ENCODE assay signal across 20 mouse cellular contexts in genomic region chr16:57553235-57553634, GRCm38 (mm10). TPM values are rescaled to one million over a fixed set of nuclear protein-coding genes. Genes with fewer than 3 reads are reported as not detected.
DNase-seq lines count a peak whose midpoint lies in the region; ATAC-seq and TF ChIP-seq lines count a peak whose summit lies in the region.
"Had no signal": no experiment of that assay in that cellular context is flagged by ENCODE, and none has a peak within 500 bp of the region (broad histone marks: within the 10 kb centered on the region; RNA-seq: fewer than 3 reads in every experiment).

No protein-coding gene starts in this region.

- peaks cover 24% of the 10 kb centered on the region for H3K4me1 ChIP-seq in heart, embryonic 16.5 days (ENCODE audit: control insufficient read depth, insufficient read depth, low read length)
- peaks cover 14% of the 10 kb centered on the region for H3K4me1 ChIP-seq in heart, embryonic 10.5 days
- H3K4me1 ChIP-seq in embryonic fibroblast, embryonic 13.5 days (ENCODE audit: control insufficient read depth, insufficient read depth, low read length): peaks cover 33% of the 10 kb centered on the region
- peaks cover 12% of the 10 kb centered on the region for H3K4me1 ChIP-seq in intestine, embryonic 15.5 days (replicated peaks)
- H3K4me1 ChIP-seq in midbrain, embryonic 13.5 days (replicated peaks): peaks cover 4% of the 10 kb centered on the region; the same call in 1 of the 2 replicates

- H3K79me2 ChIP-seq in myocyte (ENCODE audit: control insufficient read depth, insufficient read depth): peaks cover 98% of the 10 kb centered on the region

- H3K36me3 ChIP-seq in heart, embryonic 16.5 days (ENCODE audit: control insufficient read depth, insufficient read depth): peaks cover 4% of the 10 kb centered on the region; the same call in 1 of the 2 replicates
- peaks cover 8% of the 10 kb centered on the region for H3K36me3 ChIP-seq in heart, embryonic 10.5 days
- no peaks in the 10 kb centered on the region; the same call in 1 of the 2 replicates for H3K36me3 ChIP-seq in intestine, embryonic 15.5 days
- H3K36me3 ChIP-seq in myocyte (ENCODE audit: control insufficient read depth, insufficient read depth): peaks cover 24% of the 10 kb centered on the region
- no peaks in the 10 kb centered on the region for H3K36me3 ChIP-seq in midbrain, embryonic 13.5 days
- H3K36me3 ChIP-seq: forebrain, embryonic 10.5 days; forebrain, embryonic 15.5 days; hindbrain, embryonic 10.5 days had no signal

- H3K4me2 ChIP-seq in heart, embryonic 16.5 days (ENCODE audit: low read depth, low read length): peak overlapping the region; percentile 62; the same call in 1 of the 2 replicates
- H3K4me2 ChIP-seq in intestine, embryonic 15.5 days (replicated peaks): no peak overlapping the region
- peak overlapping the region; percentile 76 for H3K4me2 ChIP-seq in myocyte (ENCODE audit: low read depth)
- H3K4me2 ChIP-seq in midbrain, embryonic 13.5 days (replicated peaks): no peak overlapping the region
- H3K4me2 ChIP-seq: forebrain, embryonic 15.5 days; heart, embryonic 12.5 days; hindbrain, embryonic 14.5 days had no signal

- H3K9me3 ChIP-seq in heart, embryonic 16.5 days (replicated peaks; ENCODE audit: control insufficient read depth, low read length): no peaks in the 10 kb centered on the region
- H3K9me3 ChIP-seq in heart, embryonic 10.5 days: no peaks in the 10 kb centered on the region
- H3K9me3 ChIP-seq in intestine, embryonic 15.5 days: no peaks in the 10 kb centered on the region
- no peaks in the 10 kb centered on the region for H3K9me3 ChIP-seq in midbrain, embryonic 13.5 days
- H3K9me3 ChIP-seq: embryonic facial prominence, embryonic 10.5 days; forebrain, embryonic 10.5 days; forebrain, embryonic 15.5 days; heart, embryonic 12.5 days; hindbrain, embryonic 10.5 days had no signal

- H3K27me3 ChIP-seq in heart, embryonic 16.5 days (ENCODE audit: control insufficient read depth, insufficient read depth, low read length): no peaks in the 10 kb centered on the region
- H3K27me3 ChIP-seq in heart, embryonic 10.5 days (ENCODE audit: insufficient read depth, poor library complexity, severe bottlenecking): no peaks in the 10 kb centered on the region
- H3K27me3 ChIP-seq in intestine, embryonic 15.5 days (replicated peaks): no peaks in the 10 kb centered on the region
- H3K27me3 ChIP-seq in myocyte (ENCODE audit: control insufficient read depth, insufficient read depth, insufficient read length): no peaks in the 10 kb centered on the region
- peaks cover 4% of the 10 kb centered on the region; the same call in 1 of the 2 replicates for H3K27me3 ChIP-seq in midbrain, embryonic 13.5 days
- H3K27me3 ChIP-seq: heart, embryonic 12.5 days had no signal

- no peak overlapping the region for H3ac ChIP-seq in myocyte (ENCODE audit: control insufficient read depth, insufficient read length)

- no peak overlapping the region for H3K27ac ChIP-seq in heart, embryonic 16.5 days (ENCODE audit: low read length)
- no peak overlapping the region for H3K27ac ChIP-seq in heart, embryonic 10.5 days
- peak overlapping the region; percentile 67 for H3K27ac ChIP-seq in embryonic fibroblast, embryonic 13.5 days (ENCODE audit: insufficient read depth, low read length)
- H3K27ac ChIP-seq in intestine, embryonic 15.5 days: no peak overlapping the region
- H3K27ac ChIP-seq in midbrain, embryonic 13.5 days: no peak overlapping the region
- H3K27ac ChIP-seq: embryonic facial prominence, embryonic 10.5 days; forebrain, embryonic 10.5 days; forebrain, embryonic 15.5 days; hindbrain, embryonic 10.5 days; hindbrain, embryonic 14.5 days had no signal

- DNase-seq in heart, embryonic 10.5 days (ENCODE audit: low spot score): no peak
- DNase-seq in urinary bladder, postnatal 14 days (ENCODE audit: low spot score): no peak
- DNase-seq: adrenal gland, adult 2 months; adrenal gland, postnatal 25 days; cerebellum, adult 18-20 months; gastrocnemius, postnatal 25 days; heart, postnatal 14 days; kidney, adult 11 months had no signal

- no peak overlapping the region for H3K4me3 ChIP-seq in heart, embryonic 16.5 days (ENCODE audit: low read length)
- H3K4me3 ChIP-seq in heart, embryonic 10.5 days: no peak overlapping the region
- no peak overlapping the region for H3K4me3 ChIP-seq in embryonic fibroblast, embryonic 13.5 days (ENCODE audit: insufficient read depth, low read length)
- H3K4me3 ChIP-seq in intestine, embryonic 15.5 days (replicated peaks): no peak overlapping the region
- H3K4me3 ChIP-seq in myocyte: no peak overlapping the region
- no peak overlapping the region for H3K4me3 ChIP-seq in midbrain, embryonic 13.5 days (replicated peaks)
- H3K4me3 ChIP-seq: embryonic facial prominence, embryonic 10.5 days; erythroblast, embryonic 14.5 days; forebrain, embryonic 10.5 days; forebrain, embryonic 15.5 days; heart, embryonic 12.5 days; hindbrain, embryonic 10.5 days had no signal

- ATAC-seq in heart, embryonic 16.5 days (replicated peaks; ENCODE audit: extremely low read depth, insufficient read depth, low FRiP score): no peak
- 0 out of 2 replicates have a peak, but pooled peaks have one; percentile 19 for ATAC-seq in intestine, embryonic 15.5 days
- no peak for ATAC-seq in midbrain, embryonic 13.5 days
- ATAC-seq: forebrain, embryonic 15.5 days had no signal

- no peak overlapping the region for H3K9ac ChIP-seq in heart, embryonic 16.5 days (ENCODE audit: low read length)
- no peak overlapping the region for H3K9ac ChIP-seq in intestine, embryonic 15.5 days
- no peak overlapping the region for H3K9ac ChIP-seq in midbrain, embryonic 13.5 days (replicated peaks)
- H3K9ac ChIP-seq: forebrain, embryonic 15.5 days; heart, embryonic 12.5 days; hindbrain, embryonic 14.5 days had no signal

- no peak for TF ChIP-seq CTCF in embryonic fibroblast, embryonic 13.5 days (IDR thresholded peaks at IDR 0.05; ENCODE audit: borderline replicate concordance, insufficient read depth, low read length)

- no peak for TF ChIP-seq POLR2A in embryonic fibroblast, embryonic 13.5 days (IDR thresholded peaks at IDR 0.05; ENCODE audit: low read depth, low read length)
- no peak for TF ChIP-seq POLR2A in myocyte (IDR thresholded peaks at IDR 0.05; ENCODE audit: insufficient read length, low read depth)

TF ChIP-seq in myocyte, 11 proteins besides CTCF, POLR2A, EP300 and RAD21:
- TF ChIP-seq USF1 (IDR thresholded peaks at IDR 0.05; ENCODE audit: low read depth): no peak

RNA-seq across cellular contexts. Expression of gene Cmss1, which starts 53.4 kb away (rescaled TPM):
- polyA plus RNA-seq in heart, embryonic 16.5 days (2015; fragmentation: Nextera tagmentation; extraction: Ambion mirVana): 38.6 and 39.5 TPM in 2 replicates
- 36.2 and 43.7 TPM in 2 replicates for polyA plus RNA-seq in heart, embryonic 10.5 days (2016; fragmentation: Nextera tagmentation; extraction: Ambion mirVana)
- polyA plus RNA-seq in embryonic fibroblast, embryonic 13.5 days (2011; ENCODE audit: insufficient read length, low read depth, missing spikeins): 6.3 and 9.0 TPM in 2 replicates
- polyA plus RNA-seq in intestine, embryonic 15.5 days (2015; fragmentation: Nextera tagmentation; extraction: Ambion mirVana): 45.2 and 45.5 TPM in 2 replicates
- polyA plus RNA-seq in myocyte (2012; fragmentation: generic; extraction: Trizol): 26.5 TPM
- 36.8 and 38.3 TPM in 2 replicates for polyA plus RNA-seq in midbrain, embryonic 13.5 days (2015; fragmentation: Nextera tagmentation; extraction: Ambion mirVana)

Comparison
In these comparisons a context has a peak if more than half of its experiments do, and no peak if none do; other contexts are left out.
1. H3K4me2 ChIP-seq: peak in heart, embryonic 16.5 days (single experiment) and myocyte (single experiment); none in intestine, embryonic 15.5 days (single experiment) and midbrain, embryonic 13.5 days (single experiment).